In genomic region chr13:48639570-48639969, GRCm38 (mm10) we compare ENCODE assay signal across 8 mouse cellular contexts. TPM values are rescaled to one million over a fixed set of nuclear protein-coding genes. Genes with fewer than 3 reads are reported as not detected.
A peak's percentile ranks its signal among the peaks of the same experiment; 100 is the strongest.
DNase-seq lines count a peak whose midpoint lies in the region; ATAC-seq lines count a peak whose summit lies in the region.

No protein-coding gene starts in this region.

- intact Hi-C loops in left cerebral cortex, postnatal 4 days (cut with DNase I) = no loop called here

- peak; percentile 50 to 87 for DNase-seq in adrenal gland, adult (ENCODE audit: inconsistent age in 2 of 2, low spot score in 1 of 2)
- DNase-seq in adrenal gland, adult 18-20 months (ENCODE audit: low spot score in 2 of 2) = no peak
- peak; percentile 71 to 78 for DNase-seq in right cerebral cortex, adult 2 months (ENCODE audit: low spot score in 2 of 2)
- no peak for DNase-seq in right cerebral cortex, postnatal 14 days
- peak; percentile 56 to 71 for DNase-seq in cerebellum, postnatal 25 days
- peak; percentile 51 for DNase-seq in left cerebral cortex, postnatal 4 days
- DNase-seq in retina, postnatal 1 day = peak; percentile 80

- ATAC-seq in hematopoietic stem cell, adult 5-6 weeks (replicated peaks in 1 of 2; ENCODE audit: insufficient read depth in 1 of 2, low FRiP score in 2 of 2, low TSS enrichment in 1 of 2, low read depth in 1 of 2, poor library complexity in 2 of 2, severe bottlenecking in 2 of 2) = peak; percentile 64 to 89; a peak in 3 of 4 replicates

RNA-seq across cellular contexts. Expression of gene Ptpdc1, which starts 14.1 kb away (rescaled TPM):
- total RNA-seq in adrenal gland, adult 18-20 months (2021) = 1 to 10 TPM; 5.0 to 6.3 TPM
- 4.1 and 8.6 TPM in 2 replicates for total RNA-seq in hematopoietic stem cell, adult 5-6 weeks (2017)
- total RNA-seq in left cerebral cortex, postnatal 4 days (2021) = 10 to 100 TPM; 21.9 to 23.2 TPM

RNA-seq across cellular contexts. Expression of gene Barx1, which starts 23.2 kb away (rescaled TPM):
- total RNA-seq in adrenal gland, adult 18-20 months (2021) = not detected
- not detected in 2 replicates for total RNA-seq in hematopoietic stem cell, adult 5-6 weeks (2017)
- not detected for total RNA-seq in left cerebral cortex, postnatal 4 days (2021)

Comparison
In these comparisons a context has a peak if more than half of its experiments do, and no peak if none do; other contexts are left out.
1. DNase-seq: peak in adrenal gland, adult (2 of 2), right cerebral cortex, adult 2 months (2 of 2), cerebellum, postnatal 25 days (2 of 2), left cerebral cortex, postnatal 4 days (single experiment) and retina, postnatal 1 day (single experiment); none in adrenal gland, adult 18-20 months (0 of 2) and right cerebral cortex, postnatal 14 days (single experiment).